Mouse (Mus musculus) bone marrow, adult 2 months (tissue): Measurements from ENCODE around the gene Acod1. TPM values are rescaled to one million over a fixed set of nuclear protein-coding genes. Genes with fewer than 3 reads are reported as not detected.

Source experiments
- H3K27ac ChIP-seq: fragments of 200-500 bp; 2 replicates; pipeline ENCODE4 v1.5.1; 2012; ENCODE audit warnings: low read depth, mild to moderate bottlenecking, control low read depth, inconsistent platforms, low read length; ENCODE audit not compliant: control insufficient read depth, poor library complexity, insufficient read depth
- H3K4me1 ChIP-seq: fragments of 200-500 bp; 2 replicates; pipeline ENCODE4 v1.6.1; 2011; ENCODE audit warnings: low read length; ENCODE audit not compliant: control insufficient read depth, insufficient read depth
- H3K4me3 ChIP-seq: fragments of 200-500 bp; replicated peaks from 2 replicates; pipeline ENCODE3; 2011; ENCODE audit warnings: mild to moderate bottlenecking, low read depth, low read length, control low read depth; ENCODE audit not compliant: control insufficient read depth
- CTCF ChIP-seq: fragments of 200-500 bp; IDR thresholded peaks from 2 replicates; pipeline ENCODE4 v1.5.1; 2011; ENCODE audit warnings: low read length, control low read depth; ENCODE audit not compliant: control insufficient read depth, insufficient read depth
- POLR2A ChIP-seq: fragments of 200-500 bp; IDR thresholded peaks from 2 replicates; pipeline ENCODE4 v1.6.1; 2011; ENCODE audit warnings: low read depth, mild to moderate bottlenecking, control low read depth, low read length, borderline replicate concordance; ENCODE audit not compliant: control insufficient read depth
- WGBS: fragments of 180-500 bp; shearing (Covaris S2); methylation state at CpG from one replicate; pipeline ENCODE4 v1.1.7; 2018; 5-methylcytosine and 5-hydroxymethylcytosine counted together
- polyA plus RNA-seq: library from polyadenylated mRNA; stranded (reverse); fragments of >200 nt; gene quantifications from 2 replicates; pipeline ENCODE4 v1.2.4, GENCODE M21; 2011; ENCODE audit warnings: low replicate concordance; ENCODE audit not compliant: missing spikeins, insufficient read depth, insufficient read length

The Acod1 gene
- polyA plus RNA-seq, 1 experiment = not detected

DNA sequence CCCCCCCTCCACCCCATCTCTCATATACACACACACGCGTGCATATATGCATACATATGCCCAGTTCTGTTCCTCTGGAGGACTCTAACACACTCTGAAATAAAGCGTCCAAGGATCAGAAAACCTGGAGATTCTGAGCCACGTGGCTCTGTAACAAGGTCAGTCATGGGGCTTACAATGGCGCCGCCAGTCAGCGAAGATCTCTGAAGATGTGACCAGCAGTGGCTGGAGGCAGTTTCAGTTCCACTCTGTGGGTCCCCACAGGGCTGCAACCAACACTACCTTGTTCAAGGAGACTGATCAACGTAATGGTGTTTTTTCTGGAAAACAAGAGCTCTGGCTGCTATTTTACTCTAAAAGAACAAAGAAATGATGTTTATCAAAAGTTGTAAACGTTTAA, 12.7 kb upstream of the Acod1 start:
- 63% methylated on average over 9 of the region's 9 CpGs for WGBS
- Histone ChIP-seq H3K27ac (no peak overlapping the region), H3K4me1 (peaks cover 3% of the 10 kb centered on the region), H3K4me3 (no peak overlapping the region)
- no peak for TF ChIP-seq POLR2A

DNA sequence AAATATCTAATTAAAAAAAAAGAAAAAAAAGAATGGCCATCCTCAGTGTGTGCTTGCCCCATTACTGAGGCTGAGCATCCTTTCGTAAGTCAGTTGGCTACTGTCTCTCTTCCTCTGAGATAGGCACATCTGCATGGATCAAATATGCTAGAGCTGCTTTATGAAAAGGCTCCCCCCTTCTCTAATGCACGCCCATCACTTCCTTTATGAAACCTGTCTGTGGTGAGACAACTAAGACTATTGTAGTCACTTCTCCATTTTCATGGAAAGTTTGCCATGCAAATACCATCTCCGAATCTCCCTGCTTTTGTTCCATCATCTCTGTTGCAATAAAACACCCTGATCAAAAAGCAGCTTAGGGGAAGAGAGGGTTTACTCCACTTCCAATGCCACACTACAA, 9.8 kb upstream of the Acod1 start:
- TF ChIP-seq CTCF (no peak), POLR2A (no peak)
- H3K4me3 ChIP-seq = no peak overlapping the region
- no peak overlapping the region for H3K27ac ChIP-seq
- WGBS = 13% methylated on average over 3 of the region's 3 CpGs
- H3K4me1 ChIP-seq = peaks cover 2% of the 10 kb centered on the region

DNA sequence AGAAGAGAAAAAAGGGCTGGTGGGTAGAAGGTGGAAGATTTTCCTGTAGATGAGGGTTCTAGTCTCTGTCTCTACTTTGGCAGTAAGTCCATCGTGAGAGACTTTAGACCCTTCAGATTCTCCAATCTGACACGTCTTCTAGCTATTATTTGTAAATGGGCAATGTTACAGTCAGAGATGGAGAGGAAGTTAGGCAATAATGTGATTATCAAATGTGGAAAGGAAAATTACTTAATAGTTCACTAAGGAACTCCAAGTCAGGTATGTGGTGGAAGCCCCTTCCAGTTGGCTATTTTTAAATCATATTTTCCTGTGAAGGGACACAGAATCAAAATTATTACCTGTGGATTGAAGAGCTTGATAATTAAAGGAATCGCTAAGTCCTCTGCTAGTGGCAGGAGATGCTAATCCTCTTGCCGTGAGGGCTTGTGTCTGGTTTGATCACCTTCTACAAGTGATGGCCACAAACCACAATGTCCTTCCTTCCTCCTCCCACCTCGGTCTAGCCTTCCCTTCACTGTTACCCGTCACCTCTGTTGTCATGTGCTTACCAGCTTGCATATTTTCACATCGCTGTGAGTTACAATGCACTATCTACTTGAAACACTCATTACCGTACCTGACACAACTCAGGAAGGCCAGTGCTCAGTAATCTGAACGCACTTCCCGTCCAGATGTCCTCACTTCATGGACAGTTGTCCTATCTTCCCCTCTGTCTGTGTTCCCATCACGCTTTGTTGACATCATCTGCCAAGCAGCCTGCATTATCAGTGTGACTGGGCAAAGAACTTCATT, 1.7 kb downstream of the Acod1 start:
- no peak for TF ChIP-seq CTCF
- no peak for TF ChIP-seq POLR2A
- peaks cover 1% of the 10 kb centered on the region; the same call in 1 of the 2 replicates for H3K4me1 ChIP-seq
- no peak overlapping the region for H3K4me3 ChIP-seq
- WGBS = 9% methylated on average over 11 of the region's 11 CpGs
- peak overlapping the region; percentile 50; the same call in 1 of the 2 replicates for H3K27ac ChIP-seq

DNA sequence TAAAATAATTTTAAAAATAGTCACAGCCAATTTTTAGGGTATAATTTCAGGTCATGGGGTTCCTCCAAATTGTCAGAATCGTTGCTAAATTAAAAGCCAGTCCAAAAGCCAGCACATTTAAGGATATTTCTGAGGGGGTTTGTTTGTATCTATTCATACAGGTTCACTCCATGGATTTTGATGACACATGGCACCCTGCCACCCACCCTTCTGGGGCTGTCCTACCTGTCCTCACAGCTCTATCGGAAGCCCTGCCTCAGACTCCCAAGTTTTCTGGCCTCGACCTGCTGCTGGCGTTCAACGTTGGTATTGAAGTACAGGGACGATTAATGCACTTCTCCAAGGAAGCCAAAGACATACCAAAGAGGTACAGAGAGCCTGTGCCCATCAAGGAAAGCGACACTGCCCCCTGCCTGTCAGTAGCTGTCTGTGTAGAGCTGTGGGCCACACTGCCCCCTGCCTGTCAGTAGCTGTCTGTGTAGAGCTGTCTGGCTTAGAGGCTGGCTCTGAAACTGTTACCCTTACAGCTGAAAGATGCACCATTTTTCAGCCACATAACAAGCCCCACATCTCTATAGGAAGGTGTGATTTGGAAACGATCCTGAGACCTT, 4.5 kb downstream of the Acod1 start:
- Histone ChIP-seq H3K4me1 (peaks cover 1% of the 10 kb centered on the region; the same call in 1 of the 2 replicates), H3K4me3 (no peak overlapping the region), H3K27ac (no peak overlapping the region)
- 19% methylated on average over 8 of the region's 8 CpGs for WGBS
- TF ChIP-seq CTCF (peak; percentile 100), POLR2A (no peak)

DNA sequence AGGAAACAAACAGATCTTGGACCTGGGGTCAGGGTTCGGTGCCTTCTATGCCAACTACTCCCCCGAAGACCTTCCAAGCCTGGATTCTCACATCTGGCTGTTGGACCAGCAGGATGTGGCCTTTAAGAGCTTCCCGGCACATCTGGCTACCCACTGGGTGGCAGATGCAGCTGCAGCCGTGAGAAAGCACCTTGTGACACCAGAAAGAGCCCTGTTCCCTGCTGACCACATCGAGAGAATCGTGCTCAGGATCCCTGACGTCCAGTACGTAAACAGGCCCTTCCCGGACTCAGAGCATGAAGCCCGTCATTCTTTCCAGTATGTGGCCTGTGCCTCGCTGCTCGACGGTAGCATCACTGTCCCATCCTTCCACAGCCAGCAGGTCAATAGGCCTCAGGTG, 8.0 kb downstream of the Acod1 start:
- Histone ChIP-seq H3K4me3 (no peak overlapping the region), H3K27ac (no peak overlapping the region), H3K4me1 (peaks cover 1% of the 10 kb centered on the region; the same call in 1 of the 2 replicates)
- TF ChIP-seq POLR2A (no peak), CTCF (no peak)
- 86% methylated on average over 13 of the region's 13 CpGs for WGBS

DNA sequence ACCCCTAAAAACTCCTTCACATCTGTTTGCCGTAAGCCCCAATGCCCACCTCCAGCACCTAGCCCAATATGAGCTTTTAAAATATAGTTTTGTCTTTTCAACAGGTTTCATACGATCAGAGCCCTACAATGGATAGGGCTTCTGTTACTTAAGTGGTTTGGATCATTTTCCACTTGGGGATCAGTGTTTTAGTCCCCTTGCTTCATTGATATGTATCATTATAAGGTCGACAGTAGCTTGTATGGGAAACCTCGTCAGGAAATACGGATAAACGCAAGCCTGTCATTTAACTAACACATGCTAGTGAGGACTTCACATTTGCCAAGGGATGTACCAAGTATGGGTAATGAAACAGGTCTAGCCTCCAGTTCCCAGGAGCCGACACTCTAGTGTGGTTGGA, 9.8 kb downstream of the Acod1 start:
- WGBS = 87% methylated on average over 7 of the region's 7 CpGs
- H3K27ac ChIP-seq = no peak overlapping the region
- TF ChIP-seq CTCF (no peak), POLR2A (no peak)

DNA sequence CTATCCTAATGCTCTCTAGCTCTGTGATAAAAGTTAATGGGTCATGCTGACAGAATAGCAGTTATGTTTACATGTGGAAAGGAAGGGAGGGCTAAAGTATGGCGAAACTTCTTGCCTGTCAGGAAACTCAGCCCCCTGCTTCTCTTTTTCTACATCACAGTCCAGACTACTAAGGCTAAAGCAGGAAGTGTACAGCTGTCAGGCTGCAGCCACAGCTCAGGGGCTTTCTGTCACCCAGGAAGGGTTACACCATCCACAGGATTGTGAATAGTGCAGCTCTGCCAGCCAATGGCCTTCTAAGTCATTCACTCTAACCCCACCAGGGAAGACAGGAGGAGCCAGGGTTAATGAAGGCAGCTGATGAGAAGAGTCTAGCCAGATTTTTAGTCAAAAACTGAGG, 12.2 kb downstream of the Acod1 start:
- H3K4me3 ChIP-seq = no peak overlapping the region
- peak overlapping the region; percentile 90 for H3K27ac ChIP-seq
- H3K4me1 ChIP-seq = peaks cover 1% of the 10 kb centered on the region; the same call in 1 of the 2 replicates
- TF ChIP-seq POLR2A (no peak), CTCF (no peak)
- WGBS = 2% methylated on average over 1 of the region's 1 CpGs

More for the DNA sequence above, 9.8 kb downstream of the Acod1 start:
- H3K4me3 ChIP-seq = no peak overlapping the region
- H3K4me1 ChIP-seq = peaks cover 1% of the 10 kb centered on the region; the same call in 1 of the 2 replicates

DNA sequence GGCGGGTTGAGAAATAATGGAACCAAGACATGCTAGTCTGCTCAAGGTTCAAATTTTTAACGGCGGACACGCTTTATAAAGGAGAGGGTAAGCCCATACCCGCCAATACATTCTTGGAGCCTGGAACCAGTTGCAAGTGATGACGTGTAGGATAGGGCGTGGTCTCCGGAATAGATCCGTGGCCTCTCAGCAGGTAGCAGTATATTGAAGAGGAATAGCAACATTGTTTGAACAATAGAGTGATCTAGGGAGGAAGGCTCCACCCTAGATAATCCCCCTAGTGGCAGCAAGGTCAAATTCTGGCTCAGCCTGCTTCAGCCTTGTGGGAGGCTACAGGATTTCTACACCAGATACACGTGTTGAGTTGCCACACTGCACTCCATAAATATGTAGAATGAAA, 12.7 kb downstream of the Acod1 start:
- H3K27ac ChIP-seq = peak overlapping the region; percentile 90
- 38% methylated on average over 10 of the region's 10 CpGs for WGBS
- H3K4me3 ChIP-seq = no peak overlapping the region
- H3K4me1 ChIP-seq = peaks cover 1% of the 10 kb centered on the region; the same call in 1 of the 2 replicates
- no peak for TF ChIP-seq POLR2A
- no peak for TF ChIP-seq CTCF
